Mouse (Mus musculus) megakaryocyte, embryonic 14.5 days (primary cell): ENCODE data around the gene Uaca.

Source experiments
- FLI1 ChIP-seq: IDR thresholded peaks from 2 replicates; pipeline ENCODE4 v1.6.1; 2012; ENCODE audit warnings: low read length, inconsistent platforms, mixed read lengths
- GATA1 ChIP-seq: IDR thresholded peaks from 3 replicates; pipeline ENCODE4 v1.6.1; 2012; ENCODE audit warnings: mixed read lengths, low read length, inconsistent platforms, borderline replicate concordance

DNA sequence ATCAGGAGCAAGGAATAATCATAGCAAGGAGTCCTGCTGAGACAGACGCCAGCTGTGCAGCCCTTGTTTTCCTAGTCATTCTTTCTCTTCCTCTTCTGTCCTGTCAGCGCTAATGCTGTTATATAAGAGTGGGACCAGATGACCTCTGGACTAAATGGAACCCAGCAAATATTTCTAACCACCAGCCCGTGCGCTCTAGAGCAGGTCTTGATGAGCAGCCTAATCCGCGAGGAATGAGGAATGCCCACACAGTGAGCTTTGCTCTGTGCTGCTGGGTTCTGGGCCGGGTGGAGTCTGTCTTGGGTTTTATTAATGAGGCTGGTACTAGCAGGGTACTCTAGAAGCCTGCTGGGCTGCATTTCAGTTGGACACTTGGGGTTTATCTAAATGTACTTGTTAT is 32.4 kb downstream of the Uaca start:
- TF ChIP-seq FLI1 (no peak), GATA1 (no peak)
